Mouse (Mus musculus) CH12.LX (cell line): ENCODE results near the gene Traf3ip2.

Experiments
- BHLHE40 ChIP-seq: IDR thresholded peaks from 2 replicates; pipeline ENCODE4 v1.6.1; 2011; ENCODE audit warnings: mild to moderate bottlenecking, low read depth, low read length, improper control_type of control experiment
- CTCF ChIP-seq, 2 experiments: IDR thresholded peaks in 1 of 2; conservative IDR thresholded peaks in 1 of 2; 2 replicates each; pipeline ENCODE4 v1.5.1; 2011 to 2012; ENCODE audit warnings: low read depth in 2 of 2, low read length in 2 of 2, improper control_type of control experiment in 1 of 2, inconsistent platforms in 1 of 2, mild to moderate bottlenecking in 1 of 2, moderate library complexity in 1 of 2
- E2F4 ChIP-seq: IDR thresholded peaks from 2 replicates; pipeline ENCODE4 v1.6.1; 2011; ENCODE audit warnings: low read depth, low read length, improper control_type of control experiment; ENCODE audit not compliant: insufficient replicate concordance
- GABPA ChIP-seq: IDR thresholded peaks from 2 replicates; pipeline ENCODE4 v1.6.1; 2012; ENCODE audit warnings: low read depth, low read length, improper control_type of control experiment, inconsistent platforms; ENCODE audit not compliant: insufficient replicate concordance
- MEF2A ChIP-seq: IDR thresholded peaks from 2 replicates; pipeline ENCODE4 v1.6.1; 2014; ENCODE audit warnings: low read depth, mild to moderate bottlenecking, inconsistent platforms, low read length, improper control_type of control experiment, borderline replicate concordance
- NELFE ChIP-seq: IDR thresholded peaks from 2 replicates; pipeline ENCODE4 v1.6.1; 2011; ENCODE audit warnings: low read depth, low read length, improper control_type of control experiment
- SMC3 ChIP-seq: IDR thresholded peaks from 2 replicates; pipeline ENCODE4 v1.6.1; 2011; ENCODE audit warnings: low read depth, low read length, improper control_type of control experiment

DNA sequence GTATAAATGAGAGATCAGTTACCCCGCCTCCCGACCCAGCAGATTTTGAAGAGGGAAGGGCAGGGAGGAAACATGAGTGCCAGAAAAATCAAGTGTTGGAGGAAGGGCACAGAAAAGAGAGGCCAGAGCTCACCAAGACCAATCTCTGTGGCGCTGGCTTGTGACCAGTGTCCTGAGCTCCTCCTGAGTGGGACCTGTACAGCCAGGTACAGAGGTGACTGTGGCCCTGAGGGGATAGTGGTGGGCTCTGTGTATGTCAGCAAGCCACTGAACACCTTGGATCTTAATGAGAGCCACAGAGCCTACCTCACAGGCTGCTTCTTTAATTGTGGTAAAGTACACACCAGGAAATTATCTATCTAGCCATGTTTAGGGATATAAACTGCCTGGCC is 14.9 kb upstream of the Traf3ip2 start:
- TF ChIP-seq NELFE (no peak), SMC3 (no peak), E2F4 (no peak), MEF2A (no peak), BHLHE40 (no peak), CTCF (conservative IDR thresholded peaks at IDR 0.05 in 1 of 2, IDR thresholded peaks at IDR 0.05 in 1 of 2; ENCODE audit: low read depth in 2 of 2, low read length in 2 of 2) (no peak), GABPA (no peak)
